Mouse (Mus musculus) ES-Bruce4 (cell line): ENCODE data around the gene Pld2. TPM values are rescaled to one million over a fixed set of nuclear protein-coding genes. Genes with fewer than 3 reads are reported as not detected.

Experiments
- H3K27ac ChIP-seq: 2 replicates; pipeline ENCODE4 v1.5.1; 2012; ENCODE audit warnings: low read length, inconsistent platforms; ENCODE audit not compliant: insufficient read depth
- H3K27me3 ChIP-seq: 2 replicates; pipeline ENCODE4 v1.6.1; 2012; ENCODE audit warnings: mild to moderate bottlenecking, low read length, inconsistent platforms; ENCODE audit not compliant: control insufficient read depth, poor library complexity, insufficient read depth, severe bottlenecking
- H3K36me3 ChIP-seq: 2 replicates; pipeline ENCODE4 v1.6.1; 2012; ENCODE audit warnings: inconsistent platforms, mild to moderate bottlenecking, low read length, moderate library complexity; ENCODE audit not compliant: control insufficient read depth, poor library complexity, insufficient read depth, severe bottlenecking
- H3K4me1 ChIP-seq: one replicate; pipeline ENCODE4 v1.8.1; 2011; ENCODE audit warnings: low read length; ENCODE audit not compliant: control insufficient read depth, insufficient read depth
- H3K4me3 ChIP-seq: 2 replicates; pipeline ENCODE4 v1.5.1; 2011; ENCODE audit warnings: low read depth, mild to moderate bottlenecking, low read length
- H3K9ac ChIP-seq: 2 replicates; pipeline ENCODE4 v1.6.1; 2012; ENCODE audit warnings: low read depth, mild to moderate bottlenecking, inconsistent platforms; ENCODE audit not compliant: poor library complexity, severe bottlenecking
- H3K9me3 ChIP-seq: replicated peaks from 2 replicates; pipeline ENCODE4 v1.6.1; 2012; ENCODE audit warnings: mild to moderate bottlenecking, low read length, inconsistent platforms; ENCODE audit not compliant: control insufficient read depth, poor library complexity, insufficient read depth, severe bottlenecking
- CTCF ChIP-seq: IDR thresholded peaks from one replicate; pipeline ENCODE4 v1.8.1; 2011; ENCODE audit warnings: low read depth, low read length
- EP300 ChIP-seq: IDR thresholded peaks from 2 replicates; pipeline ENCODE4 v1.6.1; 2011; ENCODE audit warnings: low read depth, low read length; ENCODE audit not compliant: insufficient read depth
- POLR2A ChIP-seq: IDR thresholded peaks from one replicate; pipeline ENCODE4 v1.8.1; 2011; ENCODE audit warnings: low read length; ENCODE audit not compliant: insufficient read depth
- polyA plus RNA-seq: library from polyadenylated mRNA; stranded (reverse); fragments of >200 nt; gene quantifications from 2 replicates; pipeline ENCODE4 v1.2.4, GENCODE M21; 2011; ENCODE audit warnings: low read depth; ENCODE audit not compliant: missing spikeins, insufficient read depth, insufficient read length

Gene Pld2
- polyA plus RNA-seq, 1 experiment, result 7.3 TPM

DNA sequence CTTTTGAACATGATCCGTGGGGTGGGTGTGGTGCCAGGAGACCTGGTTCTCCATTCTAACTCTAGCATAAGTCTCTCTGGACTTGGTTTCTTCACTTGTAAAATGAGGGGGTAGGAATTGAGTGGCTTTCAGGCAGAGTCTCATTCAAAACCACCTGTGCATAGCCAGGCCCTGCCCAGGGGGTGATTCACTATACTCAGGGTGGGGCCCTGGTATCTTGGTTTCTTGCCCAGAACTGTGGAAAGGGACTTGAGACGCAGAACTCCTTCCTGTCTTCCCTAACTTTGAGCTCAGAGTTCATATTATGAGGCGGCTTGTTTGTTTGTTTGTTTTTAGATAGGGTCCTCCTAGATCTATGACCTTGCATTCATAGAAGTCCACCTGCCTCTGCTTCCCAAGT lies 37.3 kb downstream of the Pld2 start:
- no peak overlapping the region for H3K9ac ChIP-seq
- no peak overlapping the region for H3K4me3 ChIP-seq
- TF ChIP-seq CTCF (no peak), EP300 (no peak), POLR2A (no peak)
- H3K9me3 ChIP-seq, result no peaks in the 10 kb centered on the region
- peaks cover 8% of the 10 kb centered on the region for H3K4me1 ChIP-seq
- H3K27ac ChIP-seq, result no peak overlapping the region; the same call in 1 of the 2 replicates
- no peaks in the 10 kb centered on the region for H3K36me3 ChIP-seq
- no peaks in the 10 kb centered on the region for H3K27me3 ChIP-seq

GRCm38 (mm10) chr11:70578962-70579361 lies 39.1 kb downstream of the Pld2 start:
- H3K4me3 ChIP-seq, result no peak overlapping the region
- no peak for TF ChIP-seq POLR2A
- TF ChIP-seq CTCF, result no peak
- no peak for TF ChIP-seq EP300

DNA sequence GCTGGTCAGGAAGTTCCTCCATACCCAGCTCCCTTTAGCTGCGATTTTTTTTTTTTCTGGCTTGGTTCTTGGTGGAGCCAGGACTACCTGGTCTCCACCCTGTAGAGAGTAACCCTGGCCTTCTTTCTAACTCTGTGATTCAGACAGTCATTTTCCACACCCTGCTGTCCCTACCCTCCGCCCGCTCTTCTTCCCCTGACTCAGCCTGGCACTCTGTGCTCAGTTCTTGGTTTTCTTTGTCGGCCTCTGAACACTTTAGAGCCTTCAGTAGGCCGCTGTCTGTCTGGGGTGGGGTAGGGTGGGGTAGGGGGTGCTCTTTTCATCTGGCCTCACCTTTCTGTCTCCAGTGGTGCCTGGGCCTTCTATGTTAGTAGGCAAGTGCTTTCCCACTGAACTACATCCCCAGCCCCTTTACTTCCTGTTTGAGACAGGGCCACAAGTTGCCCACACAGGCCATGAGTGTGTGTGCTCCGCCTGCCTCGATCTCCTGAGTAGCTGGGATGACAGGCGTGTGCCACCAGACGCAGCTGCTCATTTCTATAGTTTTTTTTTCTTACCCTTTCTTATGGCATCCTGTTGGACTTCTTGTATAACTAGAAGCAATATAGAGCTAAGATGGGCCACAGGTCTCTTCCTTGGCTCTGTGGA lies 40.0 kb downstream of the Pld2 start:
- Histone ChIP-seq H3K4me3 (no peak overlapping the region), H3K9ac (no peak overlapping the region), H3K4me1 (peaks cover 6% of the 10 kb centered on the region), H3K9me3 (no peaks in the 10 kb centered on the region), H3K27ac (peak overlapping the region; percentile 12; the same call in 1 of the 2 replicates), H3K36me3 (no peaks in the 10 kb centered on the region), H3K27me3 (no peaks in the 10 kb centered on the region)
- no peak for TF ChIP-seq POLR2A
- TF ChIP-seq CTCF, result no peak
- no peak for TF ChIP-seq EP300

More at GRCm38 (mm10) chr11:70578962-70579361, 39.1 kb downstream of the Pld2 start:
- Histone ChIP-seq H3K36me3 (no peaks in the 10 kb centered on the region), H3K9me3 (no peaks in the 10 kb centered on the region), H3K27me3 (no peaks in the 10 kb centered on the region), H3K27ac (no peak overlapping the region), H3K4me1 (peaks cover 6% of the 10 kb centered on the region), H3K9ac (no peak overlapping the region)

GRCm38 (mm10) chr11:70580358-70580720 lies 40.5 kb downstream of the Pld2 start:
- no peak overlapping the region for H3K9ac ChIP-seq
- H3K36me3 ChIP-seq, result no peaks in the 10 kb centered on the region
- H3K4me1 ChIP-seq, result peaks cover 6% of the 10 kb centered on the region
- no peaks in the 10 kb centered on the region for H3K9me3 ChIP-seq
- TF ChIP-seq CTCF (no peak), POLR2A (no peak), EP300 (no peak)
- H3K4me3 ChIP-seq, result no peak overlapping the region
- H3K27me3 ChIP-seq, result no peaks in the 10 kb centered on the region
- peak overlapping the region; percentile 12; the same call in 1 of the 2 replicates for H3K27ac ChIP-seq

GRCm38 (mm10) chr11:70580921-70581320 lies 41.1 kb downstream of the Pld2 start:
- Histone ChIP-seq H3K27ac (no peak overlapping the region), H3K36me3 (no peaks in the 10 kb centered on the region), H3K4me3 (no peak overlapping the region), H3K9me3 (no peaks in the 10 kb centered on the region), H3K9ac (no peak overlapping the region), H3K4me1 (peaks cover 6% of the 10 kb centered on the region), H3K27me3 (no peaks in the 10 kb centered on the region)
- TF ChIP-seq EP300 (no peak), POLR2A (no peak), CTCF (no peak)

DNA sequence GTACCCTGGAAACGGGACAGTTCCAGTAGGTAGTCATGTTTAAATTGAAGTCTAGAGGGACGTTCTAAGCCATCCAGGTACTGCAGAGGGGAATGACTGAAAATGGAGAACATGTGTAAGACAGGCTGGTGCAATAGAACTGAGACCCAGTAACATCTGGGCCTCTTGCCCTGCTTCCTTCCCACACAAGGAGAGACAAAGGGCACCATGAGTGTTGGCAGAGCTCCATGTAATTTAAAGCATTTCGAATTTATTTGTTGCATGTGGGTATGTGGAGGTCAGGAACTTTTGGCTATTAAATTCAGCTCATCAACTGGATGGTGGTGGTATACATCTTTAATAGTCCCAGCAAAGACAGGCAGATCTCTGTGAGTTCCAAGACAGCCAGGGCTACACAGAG lies 42.3 kb downstream of the Pld2 start:
- TF ChIP-seq POLR2A (no peak), CTCF (no peak), EP300 (no peak)
- no peaks in the 10 kb centered on the region for H3K27me3 ChIP-seq
- no peak overlapping the region for H3K27ac ChIP-seq
- no peak overlapping the region for H3K4me3 ChIP-seq
- H3K36me3 ChIP-seq, result no peaks in the 10 kb centered on the region
- peaks cover 2% of the 10 kb centered on the region for H3K4me1 ChIP-seq
- no peak overlapping the region for H3K9ac ChIP-seq
- no peaks in the 10 kb centered on the region for H3K9me3 ChIP-seq
